18 mouse cellular contexts compared by ENCODE assay signal in genomic region chr3:75633221-75633620, GRCm38 (mm10).
DNase-seq lines count a peak whose midpoint lies in the region; ATAC-seq and TF ChIP-seq lines count a peak whose summit lies in the region.
"Had no signal": no experiment of that assay in that cellular context is flagged by ENCODE, and none has a peak within 500 bp of the region (broad histone marks: within the 10 kb centered on the region; RNA-seq: fewer than 3 reads in every experiment).

No protein-coding gene starts in this region.

- no peaks in the 10 kb centered on the region for H3K27me3 ChIP-seq in midbrain, embryonic 11.5 days (ENCODE audit: control insufficient read depth, insufficient read depth, low read length)
- no peaks in the 10 kb centered on the region for H3K27me3 ChIP-seq in midbrain, embryonic 10.5 days (ENCODE audit: low read depth, poor library complexity, severe bottlenecking)
- no peaks in the 10 kb centered on the region for H3K27me3 ChIP-seq in embryonic facial prominence, embryonic 13.5 days
- H3K27me3 ChIP-seq in hindbrain, postnatal 0 days (ENCODE audit: insufficient read depth, low read length) = no peaks in the 10 kb centered on the region
- no peaks in the 10 kb centered on the region for H3K27me3 ChIP-seq in neural tube, embryonic 13.5 days
- no peaks in the 10 kb centered on the region for H3K27me3 ChIP-seq in forebrain, embryonic 11.5 days (ENCODE audit: control insufficient read depth, insufficient read depth, low read length)
- H3K27me3 ChIP-seq: intestine, embryonic 15.5 days; kidney, embryonic 15.5 days; limb, embryonic 12.5 days; liver, embryonic 15.5 days had no signal

- no peak overlapping the region for H3K4me2 ChIP-seq in midbrain, embryonic 11.5 days
- no peak overlapping the region for H3K4me2 ChIP-seq in embryonic facial prominence, embryonic 13.5 days
- H3K4me2 ChIP-seq in hindbrain, postnatal 0 days (ENCODE audit: low read depth, low read length) = no peak overlapping the region
- no peak overlapping the region for H3K4me2 ChIP-seq in neural tube, embryonic 13.5 days
- H3K4me2 ChIP-seq in forebrain, embryonic 11.5 days (ENCODE audit: low read depth, low read length, severe bottlenecking) = no peak overlapping the region
- H3K4me2 ChIP-seq: heart, embryonic 11.5 days; intestine, embryonic 15.5 days; kidney, embryonic 15.5 days; limb, embryonic 12.5 days; liver, embryonic 15.5 days had no signal

- peak; percentile 46; the same call in 1 of the 2 replicates for ATAC-seq in midbrain, embryonic 11.5 days (ENCODE audit: low FRiP score)
- ATAC-seq in embryonic facial prominence, embryonic 13.5 days (ENCODE audit: insufficient number of reproducible peaks, insufficient read depth, low FRiP score, low TSS enrichment, low read depth) = no peak; the same call in 1 of the 2 replicates
- no peak for ATAC-seq in hindbrain, postnatal 0 days
- ATAC-seq in neural tube, embryonic 13.5 days (ENCODE audit: low read depth) = no peak
- ATAC-seq in forebrain, embryonic 11.5 days (replicated peaks; ENCODE audit: low FRiP score) = no peak
- ATAC-seq: intestine, embryonic 15.5 days had no signal

- no peaks in the 10 kb centered on the region for H3K4me1 ChIP-seq in midbrain, embryonic 11.5 days (ENCODE audit: control insufficient read depth, insufficient read depth, low read length)
- H3K4me1 ChIP-seq in midbrain, embryonic 10.5 days = 0 out of 2 replicates have a peak, but pooled peaks cover 2% of the 10 kb centered on the region
- 0 out of 2 replicates have a peak, but pooled peaks cover 5% of the 10 kb centered on the region for H3K4me1 ChIP-seq in embryonic facial prominence, embryonic 13.5 days
- no peaks in the 10 kb centered on the region for H3K4me1 ChIP-seq in hindbrain, postnatal 0 days (ENCODE audit: insufficient read depth, low read length)
- peaks cover 8% of the 10 kb centered on the region for H3K4me1 ChIP-seq in neural tube, embryonic 13.5 days (replicated peaks)
- no peaks in the 10 kb centered on the region for H3K4me1 ChIP-seq in forebrain, embryonic 11.5 days (replicated peaks; ENCODE audit: control insufficient read depth, insufficient read depth, low read length)
- H3K4me1 ChIP-seq: intestine, embryonic 15.5 days; kidney, embryonic 15.5 days; liver, embryonic 15.5 days had no signal

- WGBS in midbrain, embryonic 11.5 days = 91% methylated on average over 1 of the region's 1 CpGs
- WGBS in midbrain, embryonic 10.5 days = 85% methylated on average over 1 of the region's 1 CpGs
- WGBS in embryonic facial prominence, embryonic 13.5 days = 76% methylated on average over 1 of the region's 1 CpGs
- WGBS in hindbrain, postnatal 0 days = 88% methylated on average over 1 of the region's 1 CpGs
- WGBS in neural tube, embryonic 13.5 days = 86% methylated on average over 1 of the region's 1 CpGs
- WGBS in forebrain, embryonic 11.5 days = 82% methylated on average over 1 of the region's 1 CpGs

- no peaks in the 10 kb centered on the region for H3K9me3 ChIP-seq in midbrain, embryonic 11.5 days (ENCODE audit: control insufficient read depth, low read length)
- H3K9me3 ChIP-seq in midbrain, embryonic 10.5 days (replicated peaks) = no peaks in the 10 kb centered on the region
- no peaks in the 10 kb centered on the region for H3K9me3 ChIP-seq in embryonic facial prominence, embryonic 13.5 days
- no peaks in the 10 kb centered on the region for H3K9me3 ChIP-seq in hindbrain, postnatal 0 days (ENCODE audit: low read length)
- no peaks in the 10 kb centered on the region for H3K9me3 ChIP-seq in neural tube, embryonic 13.5 days
- no peaks in the 10 kb centered on the region for H3K9me3 ChIP-seq in forebrain, embryonic 11.5 days (ENCODE audit: control insufficient read depth, low read length)
- H3K9me3 ChIP-seq: intestine, embryonic 15.5 days; kidney, embryonic 15.5 days; limb, embryonic 12.5 days; liver, embryonic 15.5 days had no signal

- H3K4me3 ChIP-seq in midbrain, embryonic 11.5 days (ENCODE audit: low read depth, low read length) = no peak overlapping the region
- H3K4me3 ChIP-seq in midbrain, embryonic 10.5 days = no peak overlapping the region
- no peak overlapping the region for H3K4me3 ChIP-seq in embryonic facial prominence, embryonic 13.5 days
- H3K4me3 ChIP-seq in hindbrain, postnatal 0 days (ENCODE audit: low read length) = no peak overlapping the region
- H3K4me3 ChIP-seq in neural tube, embryonic 13.5 days = no peak overlapping the region
- no peak overlapping the region for H3K4me3 ChIP-seq in forebrain, embryonic 11.5 days (ENCODE audit: low read depth, low read length)
- H3K4me3 ChIP-seq: intestine, embryonic 15.5 days; kidney, embryonic 15.5 days; limb, embryonic 12.5 days; liver, embryonic 15.5 days had no signal

- no peak overlapping the region for H3K9ac ChIP-seq in midbrain, embryonic 11.5 days (ENCODE audit: low read length)
- no peak overlapping the region for H3K9ac ChIP-seq in embryonic facial prominence, embryonic 13.5 days
- H3K9ac ChIP-seq in hindbrain, postnatal 0 days (replicated peaks; ENCODE audit: low read length) = no peak overlapping the region
- H3K9ac ChIP-seq in neural tube, embryonic 13.5 days = peak overlapping the region; percentile 9; the same call in 1 of the 2 replicates
- no peak overlapping the region for H3K9ac ChIP-seq in forebrain, embryonic 11.5 days (ENCODE audit: low read length)
- H3K9ac ChIP-seq: intestine, embryonic 15.5 days; kidney, embryonic 15.5 days; limb, embryonic 12.5 days; liver, embryonic 15.5 days had no signal

- no peak for DNase-seq in midbrain, embryonic 11.5 days (ENCODE audit: low spot score, missing footprints)
- DNase-seq in midbrain, embryonic 10.5 days (ENCODE audit: low spot score) = no peak
- DNase-seq in hindbrain, postnatal 0 days (ENCODE audit: low spot score) = no peak
- DNase-seq in heart, adult 11 months = no peak
- no peak for DNase-seq in spleen, adult 12 weeks (ENCODE audit: low spot score)
- DNase-seq in forebrain, embryonic 11.5 days (ENCODE audit: low spot score) = no peak
- DNase-seq: adrenal gland, postnatal 36 days; cerebellum, adult 9-10 months; gastrocnemius, postnatal 14 days; lung, postnatal 10 days; thymus, postnatal 4 days had no signal

- no peaks in the 10 kb centered on the region for H3K36me3 ChIP-seq in midbrain, embryonic 11.5 days (ENCODE audit: control insufficient read depth, insufficient read depth, low read length)
- H3K36me3 ChIP-seq in midbrain, embryonic 10.5 days = no peaks in the 10 kb centered on the region
- H3K36me3 ChIP-seq in embryonic facial prominence, embryonic 13.5 days = no peaks in the 10 kb centered on the region
- no peaks in the 10 kb centered on the region for H3K36me3 ChIP-seq in hindbrain, postnatal 0 days (ENCODE audit: insufficient read depth, low read length)
- 0 out of 2 replicates have a peak, but pooled peaks cover 11% of the 10 kb centered on the region for H3K36me3 ChIP-seq in neural tube, embryonic 13.5 days
- H3K36me3 ChIP-seq in forebrain, embryonic 11.5 days (ENCODE audit: control insufficient read depth, insufficient read depth, low read length) = no peaks in the 10 kb centered on the region
- H3K36me3 ChIP-seq: intestine, embryonic 15.5 days; kidney, embryonic 15.5 days; limb, embryonic 12.5 days; liver, embryonic 15.5 days had no signal

- TF ChIP-seq CTCF in hindbrain, postnatal 0 days (IDR thresholded peaks at IDR 0.05; ENCODE audit: low read depth) = no peak

- no peak overlapping the region for H3K27ac ChIP-seq in midbrain, embryonic 11.5 days (ENCODE audit: low read depth, low read length)
- no peak overlapping the region for H3K27ac ChIP-seq in midbrain, embryonic 10.5 days (replicated peaks)
- peak overlapping the region; percentile 44; the same call in 1 of the 2 replicates for H3K27ac ChIP-seq in embryonic facial prominence, embryonic 13.5 days
- peak overlapping the region; percentile 16; the same call in 1 of the 2 replicates for H3K27ac ChIP-seq in hindbrain, postnatal 0 days
- peak overlapping the region; percentile 43 for H3K27ac ChIP-seq in neural tube, embryonic 13.5 days (replicated peaks)
- no peak overlapping the region for H3K27ac ChIP-seq in forebrain, embryonic 11.5 days (ENCODE audit: low read depth, low read length)
- H3K27ac ChIP-seq: intestine, embryonic 15.5 days; kidney, embryonic 15.5 days; limb, embryonic 12.5 days; liver, embryonic 15.5 days had no signal

Comparison
In these comparisons a context has a peak if more than half of its experiments do, and no peak if none do; other contexts are left out.
1. H3K27ac ChIP-seq: peak in embryonic facial prominence, embryonic 13.5 days (single experiment), hindbrain, postnatal 0 days (single experiment) and neural tube, embryonic 13.5 days (single experiment); none in midbrain, embryonic 11.5 days (single experiment), midbrain, embryonic 10.5 days (single experiment) and forebrain, embryonic 11.5 days (single experiment).